In genomic region chr6:96995556-96996159, GRCm38 (mm10) we compare ENCODE assay signal across 22 mouse cellular contexts.
DNase-seq lines count a peak whose midpoint lies in the region; ATAC-seq and TF ChIP-seq lines count a peak whose summit lies in the region.
"Had no signal": no experiment of that assay in that cellular context is flagged by ENCODE, and none has a peak within 500 bp of the region (broad histone marks: within the 10 kb centered on the region; RNA-seq: fewer than 3 reads in every experiment).

No protein-coding gene starts in this region.

- H3K4me1 ChIP-seq in E14TG2a.4 (replicated peaks; ENCODE audit: low read depth, low read length) (no peaks in the 10 kb centered on the region; the same call in 1 of the 2 replicates), ES-E14 (ENCODE audit: control insufficient read depth in 2 of 2, insufficient read depth in 2 of 2, low read length in 2 of 2, poor library complexity in 1 of 2) (no peaks in the 10 kb centered on the region)
- H3K4me1 ChIP-seq in neural tube, embryonic 15.5 days, result no peaks in the 10 kb centered on the region
- H3K4me1 ChIP-seq: embryonic facial prominence, embryonic 13.5 days; forebrain, embryonic 13.5 days; heart, embryonic 10.5 days; hindbrain, embryonic 12.5 days; intestine, embryonic 15.5 days had no signal

- no peak overlapping the region for H3K4me2 ChIP-seq in neural tube, embryonic 15.5 days
- H3K4me2 ChIP-seq: embryonic facial prominence, embryonic 13.5 days; forebrain, embryonic 13.5 days; hindbrain, embryonic 12.5 days; intestine, embryonic 15.5 days had no signal

- DNase-seq in layer of hippocampus, adult 2 months (ENCODE audit: low spot score in 2 of 2), result no peak
- DNase-seq in layer of hippocampus, postnatal 25 days (ENCODE audit: extremely low spot score in 1 of 2, low spot score in 1 of 2), result no peak
- peak; percentile 38 for DNase-seq in ES-E14 (ENCODE audit: low read depth, low spot score)
- DNase-seq in brain, embryonic 14.5 days (ENCODE audit: low read depth), result no peak
- DNase-seq in gastrocnemius, postnatal 4 days (ENCODE audit: low spot score in 2 of 2), result no peak
- DNase-seq: adrenal gland, postnatal 14 days; cerebellum, adult 18-20 months; cerebellum, adult 9-11 months; cerebellum, postnatal 36 days; gastrocnemius, adult 2 months; gastrocnemius, postnatal 25 days; heart, adult 11 months; heart, postnatal 10 days; heart, postnatal 4 days had no signal

- no peak for TF ChIP-seq POLR2A in brain, embryonic 14.5 days (IDR thresholded peaks at IDR 0.05; ENCODE audit: borderline replicate concordance, extremely low read depth, insufficient read depth, insufficient read length, poor library complexity, severe bottlenecking)

- in situ Hi-C loops in ES-E14 (cut with MboI; ENCODE audit: low sequenced_read_pairs in 2 of 2, unreplicated experiment in 2 of 2), result loop anchor here in 1 of 2 experiments (10.0 kb wide), 1 partner anchor 151 kb away; no protein-coding TSS in a partner anchor

- peaks cover 8% of the 10 kb centered on the region for H3K9me3 ChIP-seq in E14TG2a.4 (ENCODE audit: low read length)
- no peaks in the 10 kb centered on the region for H3K9me3 ChIP-seq in ES-E14 (ENCODE audit: control insufficient read depth, insufficient read depth, low read depth, low read length)
- no peaks in the 10 kb centered on the region for H3K9me3 ChIP-seq in neural tube, embryonic 15.5 days (replicated peaks)
- H3K9me3 ChIP-seq: embryonic facial prominence, embryonic 13.5 days; forebrain, embryonic 13.5 days; heart, embryonic 10.5 days; hindbrain, embryonic 12.5 days; intestine, embryonic 15.5 days had no signal

- TF ChIP-seq CTCF in layer of hippocampus, adult 2 months (conservative IDR thresholded peaks at IDR 0.05), result peak; percentile 33
- peak; percentile 36 for TF ChIP-seq CTCF in E14TG2a.4 (conservative IDR thresholded peaks at IDR 0.05; ENCODE audit: low read length)
- peak; percentile 11; the same call in 1 of the 2 replicates for TF ChIP-seq CTCF in brain, embryonic 14.5 days (IDR thresholded peaks at IDR 0.05; ENCODE audit: borderline replicate concordance, extremely low read depth, insufficient read depth, insufficient read length)

- H3K27ac ChIP-seq in layer of hippocampus, adult 2 months, result no peak overlapping the region
- H3K27ac ChIP-seq in ES-E14 (ENCODE audit: insufficient read depth, low read depth, low read length, poor library complexity, severe bottlenecking), result no peak overlapping the region
- no peak overlapping the region for H3K27ac ChIP-seq in neural tube, embryonic 15.5 days (replicated peaks)
- H3K27ac ChIP-seq: embryonic facial prominence, embryonic 13.5 days; forebrain, embryonic 13.5 days; gastrocnemius, adult 2 months; heart, embryonic 10.5 days; hindbrain, embryonic 12.5 days; intestine, embryonic 15.5 days had no signal

- ATAC-seq in neural tube, embryonic 15.5 days (ENCODE audit: low FRiP score), result no peak
- ATAC-seq: activated CD4-positive, CD25-positive, alpha-beta regulatory T cell, adult 4 months; forebrain, embryonic 13.5 days; intestine, embryonic 15.5 days had no signal

- no peaks in the 10 kb centered on the region for H3K27me3 ChIP-seq in E14TG2a.4 (ENCODE audit: insufficient read depth, low read length)
- H3K27me3 ChIP-seq in neural tube, embryonic 15.5 days (replicated peaks), result 0 out of 2 replicates have a peak, but pooled peaks cover 2% of the 10 kb centered on the region
- H3K27me3 ChIP-seq: embryonic facial prominence, embryonic 13.5 days; forebrain, embryonic 13.5 days; hindbrain, embryonic 12.5 days; intestine, embryonic 15.5 days had no signal

- H3K9ac ChIP-seq in ES-E14 (ENCODE audit: insufficient read depth, low read depth, low read length, poor library complexity, severe bottlenecking), result no peak overlapping the region
- no peak overlapping the region for H3K9ac ChIP-seq in neural tube, embryonic 15.5 days (replicated peaks)
- H3K9ac ChIP-seq: embryonic facial prominence, embryonic 13.5 days; forebrain, embryonic 13.5 days; hindbrain, embryonic 12.5 days; intestine, embryonic 15.5 days had no signal

- H3K36me3 ChIP-seq in E14TG2a.4 (ENCODE audit: insufficient read depth, low read length), result no peaks in the 10 kb centered on the region
- H3K36me3 ChIP-seq in ES-E14 (ENCODE audit: control insufficient read depth, insufficient read depth, low read length, poor library complexity, severe bottlenecking), result no peaks in the 10 kb centered on the region
- no peaks in the 10 kb centered on the region for H3K36me3 ChIP-seq in neural tube, embryonic 15.5 days
- H3K36me3 ChIP-seq: embryonic facial prominence, embryonic 13.5 days; heart, embryonic 10.5 days; hindbrain, embryonic 12.5 days; intestine, embryonic 15.5 days had no signal

- WGBS in neural tube, embryonic 15.5 days, result 93% methylated on average over 7 of the region's 7 CpGs

- H3K4me3 ChIP-seq in layer of hippocampus, adult 2 months, result no peak overlapping the region
- H3K4me3 ChIP-seq in E14TG2a.4 (replicated peaks; ENCODE audit: low read length), result no peak overlapping the region
- no peak overlapping the region for H3K4me3 ChIP-seq in ES-E14 (ENCODE audit: insufficient read depth in 1 of 2, low read depth in 1 of 2, low read length in 2 of 2, poor library complexity in 1 of 2, severe bottlenecking in 1 of 2)
- H3K4me3 ChIP-seq in neural tube, embryonic 15.5 days (replicated peaks), result no peak overlapping the region
- H3K4me3 ChIP-seq: embryonic facial prominence, embryonic 13.5 days; forebrain, embryonic 13.5 days; gastrocnemius, adult 2 months; heart, embryonic 10.5 days; hindbrain, embryonic 12.5 days; intestine, embryonic 15.5 days had no signal

TF ChIP-seq in ES-E14, 5 proteins besides CTCF, POLR2A, EP300 and RAD21:
- TF ChIP-seq CHD2 (IDR thresholded peaks at IDR 0.05; ENCODE audit: low read depth, low read length) (no peak), MAFK (IDR thresholded peaks at IDR 0.05; ENCODE audit: insufficient read depth, low read depth, low read length) (peak; percentile 66), ZC3H11A (IDR thresholded peaks at IDR 0.05; ENCODE audit: borderline replicate concordance, low read depth, low read length) (peak; percentile 43; the same call in 1 of the 2 replicates), ZNF384 (IDR thresholded peaks at IDR 0.05; ENCODE audit: low read depth, low read length) (peak; percentile 74; the same call in 1 of the 2 replicates)
